Mouse (Mus musculus) lung, postnatal 14 days (tissue): ENCODE measurements around the gene Gm2381.
"Not testable (repeated sequence)": the region's sequence is repeated elsewhere in the genome, so short reads cannot be mapped to it uniquely, and the experiment has no call there.

ENCODE experiments used
- DNase-seq: peaks from one replicate; pipeline ENCODE4 v3.0.0; 2021

Gm2381 gene

GRCm38 (mm10) chr7:42866801-42867458, at the start of gene Gm2381:
Gm2381 (minus strand) TSS chr7:42867234.
- not testable (repeated sequence) for DNase-seq

DNA sequence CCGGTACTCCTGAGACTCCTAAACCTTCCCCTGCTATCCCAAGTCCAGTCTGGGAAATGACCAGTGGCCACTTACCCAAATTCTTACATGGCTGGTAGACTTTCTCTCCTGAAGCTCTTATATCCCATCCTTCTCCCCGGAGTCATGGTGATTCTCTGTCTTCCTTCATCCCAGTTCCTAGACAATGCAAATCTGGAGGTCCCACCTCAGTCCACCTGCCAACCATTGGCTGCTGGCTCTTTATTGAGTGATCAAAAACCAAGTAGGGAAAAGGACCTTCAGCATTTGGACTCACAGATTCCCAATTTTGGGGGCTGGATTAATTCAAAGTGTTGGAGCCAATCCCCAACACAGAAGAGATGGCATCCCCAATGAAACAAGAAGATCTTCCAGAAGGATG, 31.0 kb upstream of the Gm2381 start:
- not testable (repeated sequence) for DNase-seq

DNA sequence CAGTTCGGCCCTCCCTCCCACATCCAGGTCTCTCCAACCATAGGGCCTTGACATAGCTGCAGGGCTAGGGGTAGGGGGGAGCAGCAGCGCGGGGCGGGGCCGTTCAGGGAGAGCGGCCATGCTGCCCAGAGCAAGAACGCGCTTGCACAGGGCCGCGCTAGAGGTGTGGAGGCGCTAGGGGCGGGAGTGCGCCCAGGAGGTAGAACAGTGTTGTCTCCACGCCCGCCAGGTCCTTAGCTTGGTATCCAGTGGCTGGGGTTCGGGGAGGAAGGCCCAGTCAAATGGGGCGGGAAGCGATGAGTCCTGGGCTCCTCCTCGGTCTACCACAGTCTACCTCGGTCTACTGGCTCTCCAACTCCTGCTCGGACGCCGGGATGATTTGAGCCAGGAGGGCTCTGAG, 11.1 kb upstream of the Gm2381 start:
- no peak for DNase-seq

DNA sequence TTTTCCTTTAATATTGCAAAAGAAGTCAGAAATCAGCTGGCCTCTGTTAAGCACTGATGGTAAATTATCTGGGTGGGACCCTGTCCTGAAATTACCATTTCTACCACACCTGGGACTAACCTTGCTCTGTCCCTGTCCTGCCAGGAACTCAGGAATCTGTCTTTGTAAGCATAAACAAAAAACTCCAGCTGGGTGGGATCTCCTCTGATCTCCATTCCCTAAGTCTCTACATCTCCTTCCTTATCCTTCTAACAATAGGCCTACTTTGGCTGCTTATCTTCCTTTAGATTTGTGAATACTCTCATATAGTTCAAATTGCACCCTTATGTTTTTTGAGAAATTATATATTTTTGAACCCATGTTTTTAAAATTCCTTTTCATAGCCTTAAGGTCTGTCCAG, 28.7 kb downstream of the Gm2381 start:
- DNase-seq = not testable (repeated sequence)

- no peak for DNase-seq
These were observed 34.8 kb downstream of the Gm2381 start for GRCm38 (mm10) chr7:42832221-42832620.

GRCm38 (mm10) chr7:42793425-42793824, 73.6 kb downstream of the Gm2381 start, which contains the start of gene Vmn2r62:
Vmn2r62 (minus strand) TSS chr7:42793525.
- not testable (repeated sequence) for DNase-seq
